Mouse (Mus musculus): ENCODE measurements around the gene Elk4.

The Elk4 gene

GRCm38 (mm10) chr1:132065475-132066172 lies 58.2 kb downstream of the Elk4 start:
- no peak for DNase-seq (ENCODE audit: low spot score in 2 of 2)

- DNase-seq (ENCODE audit: low spot score in 2 of 2): peak in 1 of 2 experiments; percentile 2
Observed at GRCm38 (mm10) chr1:132067261-132068255, 60.2 kb downstream of the Elk4 start, which contains the start of gene Mfsd4a. Gene Mfsd4a (minus strand): TSS chr1:132068062.

GRCm38 (mm10) chr1:132069436-132069835 lies 62.0 kb downstream of the Elk4 start:
- no peak for DNase-seq (ENCODE audit: low spot score in 2 of 2)

GRCm38 (mm10) chr1:132070659-132071058 lies 63.3 kb downstream of the Elk4 start:
- no peak for DNase-seq (ENCODE audit: low spot score in 2 of 2)

- no peak for DNase-seq (ENCODE audit: low spot score in 2 of 2)
Observed at GRCm38 (mm10) chr1:132075576-132075975, 68.2 kb downstream of the Elk4 start.

- no peak for DNase-seq (ENCODE audit: low spot score in 2 of 2)
Observed at GRCm38 (mm10) chr1:132078413-132078812, 71.0 kb downstream of the Elk4 start.
